In genomic region chr2:112493539-112494260, GRCm38 (mm10) we compare ENCODE assay signal across 8 mouse cellular contexts. TPM values are rescaled to one million over a fixed set of nuclear protein-coding genes. Genes with fewer than 3 reads are reported as not detected.
A peak's percentile ranks its signal among the peaks of the same experiment; 100 is the strongest.
DNase-seq lines count a peak whose midpoint lies in the region; ATAC-seq and TF ChIP-seq lines count a peak whose summit lies in the region.
"Had no signal": no experiment of that assay in that cellular context is flagged by ENCODE, and none has a peak within 500 bp of the region (broad histone marks: within the 10 kb centered on the region; RNA-seq: fewer than 3 reads in every experiment).

No protein-coding gene starts in this region.

- H3K4me3 ChIP-seq in neural tube, embryonic 11.5 days (ENCODE audit: low read depth, low read length), result peak overlapping the region; percentile 73
- peak overlapping the region; percentile 68 for H3K4me3 ChIP-seq in embryonic fibroblast, embryonic 13.5 days (ENCODE audit: insufficient read depth, low read length)
- peak overlapping the region; percentile 88 for H3K4me3 ChIP-seq in limb, embryonic 10.5 days
- peak overlapping the region; percentile 83 for H3K4me3 ChIP-seq in small intestine, adult 2 months (ENCODE audit: low read depth, low read length)

- H3K36me3 ChIP-seq in neural tube, embryonic 11.5 days (ENCODE audit: control insufficient read depth, insufficient read depth, low read length), result no peaks in the 10 kb centered on the region
- no peaks in the 10 kb centered on the region for H3K36me3 ChIP-seq in limb, embryonic 10.5 days
- H3K36me3 ChIP-seq in small intestine, adult 2 months (ENCODE audit: control insufficient read depth, insufficient read depth, low read length), result no peaks in the 10 kb centered on the region

- no peak overlapping the region for H3K27ac ChIP-seq in neural tube, embryonic 11.5 days (ENCODE audit: low read depth, low read length)
- peak overlapping the region; percentile 53 for H3K27ac ChIP-seq in embryonic fibroblast, embryonic 13.5 days (ENCODE audit: insufficient read depth, low read length)
- H3K27ac ChIP-seq in limb, embryonic 10.5 days, result peak overlapping the region; percentile 100
- peak overlapping the region; percentile 50 for H3K27ac ChIP-seq in small intestine, adult 2 months (ENCODE audit: insufficient read depth, low read depth, low read length)

- 0 out of 2 replicates have a peak, but pooled peaks have one; percentile 4 for ATAC-seq in neural tube, embryonic 11.5 days (ENCODE audit: insufficient read depth, low FRiP score, low TSS enrichment)

- no peaks in the 10 kb centered on the region for H3K27me3 ChIP-seq in neural tube, embryonic 11.5 days (ENCODE audit: control insufficient read depth, insufficient read depth, low read length)
- H3K27me3 ChIP-seq in limb, embryonic 10.5 days (ENCODE audit: low read depth, poor library complexity, severe bottlenecking), result no peaks in the 10 kb centered on the region
- no peaks in the 10 kb centered on the region for H3K27me3 ChIP-seq in small intestine, adult 2 months (ENCODE audit: control insufficient read depth, insufficient read depth, low read length)

- H3K9ac ChIP-seq in neural tube, embryonic 11.5 days (ENCODE audit: low read length), result peak overlapping the region; percentile 99

- TF ChIP-seq CTCF in embryonic fibroblast, embryonic 13.5 days (IDR thresholded peaks at IDR 0.05; ENCODE audit: borderline replicate concordance, insufficient read depth, low read length), result no peak
- TF ChIP-seq CTCF in small intestine, adult 2 months (IDR thresholded peaks at IDR 0.05; ENCODE audit: extremely low read depth, insufficient read length, insufficient replicate concordance, low read depth, low read length), result no peak

- H3K4me2 ChIP-seq in neural tube, embryonic 11.5 days (ENCODE audit: low read depth), result peak overlapping the region; percentile 68

- WGBS in neural tube, embryonic 11.5 days, result 49% methylated on average over 11 of the region's 11 CpGs
- WGBS in limb, embryonic 10.5 days, result 48% methylated on average over 11 of the region's 11 CpGs
- WGBS in small intestine, adult 2 months, result 26% methylated on average over 11 of the region's 11 CpGs

- no peak for DNase-seq in neural tube, embryonic 11.5 days (ENCODE audit: low spot score)
- DNase-seq in neural tube, embryonic 10.5 days (ENCODE audit: extremely low spot score, low spot score), result no peak
- peak; percentile 33 for DNase-seq in limb, embryonic 10.5 days (ENCODE audit: low spot score)
- DNase-seq in layer of hippocampus, postnatal 36 days, result no peak
- DNase-seq in frontal cortex, postnatal 25 days (ENCODE audit: low spot score in 2 of 2), result no peak

- TF ChIP-seq POLR2A in embryonic fibroblast, embryonic 13.5 days (IDR thresholded peaks at IDR 0.05; ENCODE audit: low read depth, low read length), result no peak
- TF ChIP-seq POLR2A in small intestine, adult 2 months (IDR thresholded peaks at IDR 0.05; ENCODE audit: low read depth, low read length), result no peak

- 0 out of 2 replicates have a peak, but pooled peaks cover 3% of the 10 kb centered on the region for H3K4me1 ChIP-seq in neural tube, embryonic 11.5 days (ENCODE audit: control insufficient read depth, insufficient read depth, low read length)
- H3K4me1 ChIP-seq in embryonic fibroblast, embryonic 13.5 days (ENCODE audit: control insufficient read depth, insufficient read depth, low read length), result no peaks in the 10 kb centered on the region
- H3K4me1 ChIP-seq in limb, embryonic 10.5 days, result peaks cover 17% of the 10 kb centered on the region
- peaks cover 2% of the 10 kb centered on the region for H3K4me1 ChIP-seq in small intestine, adult 2 months (ENCODE audit: control insufficient read depth, insufficient read depth, insufficient read length, low read length)

- no peaks in the 10 kb centered on the region for H3K9me3 ChIP-seq in neural tube, embryonic 11.5 days (ENCODE audit: control insufficient read depth, low read length)
- no peaks in the 10 kb centered on the region for H3K9me3 ChIP-seq in limb, embryonic 10.5 days (replicated peaks)

RNA-seq across cellular contexts. Expression of gene Aven, which starts 0.9 kb away (rescaled TPM):
- polyA plus RNA-seq in neural tube, embryonic 11.5 days (2014; fragmentation: Nextera tagmentation; extraction: Ambion mirVana), result 7.7 and 7.8 TPM in 2 replicates
- polyA plus RNA-seq in embryonic fibroblast, embryonic 13.5 days (2011; ENCODE audit: insufficient read length, low read depth, missing spikeins), result 10.0 and 10.6 TPM in 2 replicates
- 10.0 and 11.6 TPM in 2 replicates for polyA plus RNA-seq in limb, embryonic 10.5 days (2016; fragmentation: Nextera tagmentation; extraction: Ambion mirVana)
- polyA plus RNA-seq in small intestine, adult 2 months (2012; rRNA removed), result 1.5 and 2.2 TPM in 2 replicates
- total RNA-seq in layer of hippocampus, postnatal 36 days (2021), result 10 to 100 TPM in 1 of 2 experiments, 1 to 10 TPM in 1; 9.7 to 10.6 TPM

RNA-seq across cellular contexts. Expression of gene Chrm5, which starts 13.1 kb away (rescaled TPM):
- polyA plus RNA-seq in neural tube, embryonic 11.5 days (2014; fragmentation: Nextera tagmentation; extraction: Ambion mirVana), result not detected in 2 replicates
- polyA plus RNA-seq in embryonic fibroblast, embryonic 13.5 days (2011; ENCODE audit: insufficient read length, low read depth, missing spikeins), result not detected in 2 replicates
- not detected in 2 replicates for polyA plus RNA-seq in limb, embryonic 10.5 days (2016; fragmentation: Nextera tagmentation; extraction: Ambion mirVana)
- not detected in 2 replicates for polyA plus RNA-seq in small intestine, adult 2 months (2012; rRNA removed)
- 1 to 10 TPM; 6.6 to 8.8 TPM for total RNA-seq in layer of hippocampus, postnatal 36 days (2021)
- polyA plus RNA-seq: large intestine, adult 2 months had no signal

RNA-seq across cellular contexts. Expression of gene Emc7, which starts 38.9 kb away (rescaled TPM):
- 11.1 and 11.6 TPM in 2 replicates for polyA plus RNA-seq in neural tube, embryonic 11.5 days (2014; fragmentation: Nextera tagmentation; extraction: Ambion mirVana)
- 21.8 and 23.0 TPM in 2 replicates for polyA plus RNA-seq in embryonic fibroblast, embryonic 13.5 days (2011; ENCODE audit: insufficient read length, low read depth, missing spikeins)
- 10.2 and 10.9 TPM in 2 replicates for polyA plus RNA-seq in limb, embryonic 10.5 days (2016; fragmentation: Nextera tagmentation; extraction: Ambion mirVana)
- 2.0 and 2.7 TPM in 2 replicates for polyA plus RNA-seq in small intestine, adult 2 months (2012; rRNA removed)
- 10 to 100 TPM; 44.5 to 45.3 TPM for total RNA-seq in layer of hippocampus, postnatal 36 days (2021)
